Mouse (Mus musculus) megakaryocyte, embryonic 14.5 days (primary cell): ENCODE data around the gene Lca5.

Experiments
- FLI1 ChIP-seq: IDR thresholded peaks from 2 replicates; pipeline ENCODE4 v1.6.1; 2012; ENCODE audit warnings: low read length, inconsistent platforms, mixed read lengths
- GATA1 ChIP-seq: IDR thresholded peaks from 3 replicates; pipeline ENCODE4 v1.6.1; 2012; ENCODE audit warnings: mixed read lengths, low read length, inconsistent platforms, borderline replicate concordance

DNA sequence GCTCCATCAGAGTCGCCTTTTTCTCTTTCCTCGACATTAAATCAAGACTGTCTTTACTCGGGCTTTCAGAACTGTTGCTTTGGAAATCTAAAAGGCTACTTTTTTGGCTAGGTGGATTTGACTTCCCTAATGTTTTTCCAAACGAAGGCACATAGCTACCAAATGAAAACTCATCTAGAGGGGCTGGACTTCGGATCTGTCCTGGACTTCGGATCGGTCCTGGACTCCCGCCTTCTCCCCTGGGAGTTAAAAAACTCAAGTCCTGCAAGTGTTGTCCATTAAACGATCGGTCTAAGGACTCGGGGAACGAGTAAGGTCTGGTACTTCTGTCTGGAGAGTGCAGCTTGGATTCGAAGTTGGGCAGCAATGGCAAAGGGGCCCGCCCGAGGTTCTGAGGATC, 45.5 kb downstream of the Lca5 start:
- TF ChIP-seq GATA1 (no peak), FLI1 (no peak)
